Mouse (Mus musculus) midbrain, embryonic 12.5 days (tissue): ENCODE measurements around the gene Dagla. TPM values are rescaled to one million over a fixed set of nuclear protein-coding genes. Genes with fewer than 3 reads are reported as not detected.

ENCODE experiments used
- ATAC-seq: fragments of 200-750 bp; cut with Nextera tagmentation; 2 replicates; pipeline ENCODE4 v1.8.0; 2017; ENCODE audit warnings: low read depth, moderate TSS enrichment, moderate library complexity; ENCODE audit not compliant: low FRiP score
- H3K27ac ChIP-seq: fragments of 300-500 bp; sonication (generic); replicated peaks from 2 replicates; pipeline ENCODE4 v1.5.1; 2016; ENCODE audit warnings: mild to moderate bottlenecking
- H3K27me3 ChIP-seq: fragments of 300-500 bp; sonication (generic); 2 replicates; pipeline ENCODE4 v1.6.1; 2016; ENCODE audit warnings: mild to moderate bottlenecking
- H3K36me3 ChIP-seq: fragments of 300-500 bp; sonication (generic); 2 replicates; pipeline ENCODE4 v1.6.1; 2016
- H3K4me1 ChIP-seq: fragments of 300-500 bp; sonication (generic); 2 replicates; pipeline ENCODE4 v1.6.1; 2016
- H3K4me2 ChIP-seq: fragments of 300-500 bp; sonication (generic); replicated peaks from 2 replicates; pipeline ENCODE4 v1.6.1; 2016; ENCODE audit warnings: mild to moderate bottlenecking, moderate library complexity
- H3K4me3 ChIP-seq: fragments of 300-500 bp; sonication (generic); 2 replicates; pipeline ENCODE4 v1.5.1; 2016; ENCODE audit warnings: mild to moderate bottlenecking
- H3K9ac ChIP-seq: fragments of 300-500 bp; sonication (generic); replicated peaks from 2 replicates; pipeline ENCODE4 v1.6.1; 2016; ENCODE audit warnings: mild to moderate bottlenecking, moderate library complexity
- H3K9me3 ChIP-seq: fragments of 300-500 bp; sonication (generic); 2 replicates; pipeline ENCODE4 v1.6.1; 2016; ENCODE audit warnings: mild to moderate bottlenecking
- WGBS: fragments of 180-500 bp; shearing (Covaris S2); methylation state at CpG from one replicate; pipeline ENCODE4 v1.1.7; 2016; 5-methylcytosine and 5-hydroxymethylcytosine counted together
- polyA plus RNA-seq: library from polyadenylated mRNA; unstranded; fragments of >200 nt; fragmentation: Nextera tagmentation; extraction: Ambion mirVana; gene quantifications from 2 replicates; pipeline ENCODE4 v1.2.1, GENCODE M21; 2016

Gene Dagla
- polyA plus RNA-seq, 1 experiment from 2014 or later, result 4.4 TPM

DNA sequence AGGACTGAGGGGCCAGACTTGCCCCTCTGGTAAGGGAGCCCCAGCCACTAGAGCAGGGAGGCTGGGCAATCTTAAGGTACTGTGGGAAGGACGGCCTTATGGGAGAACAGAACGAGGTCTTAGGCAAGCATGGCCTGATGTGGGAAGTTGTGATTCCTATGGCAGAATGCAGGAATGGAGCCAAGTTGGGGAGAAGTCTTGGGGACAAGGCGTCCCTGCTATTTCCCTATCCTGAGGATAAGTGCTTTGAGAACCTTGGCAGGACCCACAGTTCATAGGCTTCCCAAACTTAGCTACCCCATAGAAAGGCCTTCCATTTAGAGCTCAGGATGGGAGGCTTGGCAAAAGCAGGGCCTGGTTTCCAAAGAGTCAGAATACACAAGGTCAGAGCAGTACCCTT, 95.8 kb downstream of the Dagla start:
- no peak for ATAC-seq
- Histone ChIP-seq H3K36me3 (peaks cover 54% of the 10 kb centered on the region), H3K4me1 (peaks cover 9% of the 10 kb centered on the region; the same call in 1 of the 2 replicates), H3K4me2 (no peak overlapping the region), H3K27ac (no peak overlapping the region), H3K27me3 (no peaks in the 10 kb centered on the region), H3K9me3 (no peaks in the 10 kb centered on the region), H3K4me3 (no peak overlapping the region), H3K9ac (no peak overlapping the region)
- 86% methylated on average over 3 of the region's 3 CpGs for WGBS

DNA sequence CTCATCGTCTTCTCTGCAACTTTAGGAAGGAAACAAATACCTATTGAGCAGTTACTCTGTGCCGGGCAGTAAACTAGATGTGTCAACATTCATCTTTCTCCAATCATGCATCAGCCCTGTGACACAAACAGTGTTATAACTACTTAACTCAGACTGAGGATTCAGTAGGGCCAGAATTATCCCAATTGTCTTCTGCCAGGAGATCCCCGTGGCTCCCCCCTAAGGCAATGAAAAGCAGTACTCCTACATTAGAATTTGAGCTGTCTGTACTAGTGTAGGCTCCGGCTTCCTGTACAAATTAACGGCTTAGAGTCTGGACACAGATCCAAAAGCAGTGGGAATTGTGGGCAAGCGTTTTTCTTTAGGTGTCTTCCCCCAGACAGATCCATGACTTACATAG, 99.6 kb downstream of the Dagla start:
- no peak for ATAC-seq
- 76% methylated on average over 6 of the region's 6 CpGs for WGBS
- H3K4me3 ChIP-seq, result peak overlapping the region; percentile 89
- peak overlapping the region; percentile 93 for H3K4me2 ChIP-seq
- no peak overlapping the region for H3K27ac ChIP-seq
- peaks cover 56% of the 10 kb centered on the region for H3K36me3 ChIP-seq
- no peaks in the 10 kb centered on the region for H3K27me3 ChIP-seq
- no peaks in the 10 kb centered on the region for H3K9me3 ChIP-seq
- no peak overlapping the region for H3K9ac ChIP-seq
- H3K4me1 ChIP-seq, result peaks cover 18% of the 10 kb centered on the region

DNA sequence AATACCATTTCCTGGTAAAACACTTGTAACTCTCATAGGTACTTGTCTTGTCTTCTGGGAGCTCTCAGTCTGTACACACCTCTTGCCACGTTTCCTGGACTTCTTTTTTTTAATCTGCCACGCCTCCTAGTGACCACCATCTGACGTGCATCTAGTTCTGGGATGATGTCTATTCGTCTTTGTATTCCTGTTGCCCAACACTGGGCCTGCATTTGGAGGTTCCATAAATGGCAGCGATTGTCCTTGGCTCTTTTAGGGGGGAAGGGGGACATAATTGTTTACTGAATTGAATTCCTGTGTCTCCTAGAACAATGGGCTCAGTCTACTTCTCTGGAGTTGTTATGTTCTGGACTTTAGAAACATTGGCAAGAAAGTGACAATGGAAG, 100.1 kb downstream of the Dagla start:
- WGBS, result 2% methylated on average over 5 of the region's 5 CpGs
- peak; percentile 42 for ATAC-seq
- Histone ChIP-seq H3K4me1 (peaks cover 18% of the 10 kb centered on the region), H3K4me3 (peak overlapping the region; percentile 89), H3K9me3 (no peaks in the 10 kb centered on the region), H3K27me3 (no peaks in the 10 kb centered on the region), H3K27ac (peak overlapping the region; percentile 76; the same call in 1 of the 2 replicates), H3K36me3 (peaks cover 56% of the 10 kb centered on the region), H3K9ac (peak overlapping the region; percentile 87), H3K4me2 (peak overlapping the region; percentile 93)

DNA sequence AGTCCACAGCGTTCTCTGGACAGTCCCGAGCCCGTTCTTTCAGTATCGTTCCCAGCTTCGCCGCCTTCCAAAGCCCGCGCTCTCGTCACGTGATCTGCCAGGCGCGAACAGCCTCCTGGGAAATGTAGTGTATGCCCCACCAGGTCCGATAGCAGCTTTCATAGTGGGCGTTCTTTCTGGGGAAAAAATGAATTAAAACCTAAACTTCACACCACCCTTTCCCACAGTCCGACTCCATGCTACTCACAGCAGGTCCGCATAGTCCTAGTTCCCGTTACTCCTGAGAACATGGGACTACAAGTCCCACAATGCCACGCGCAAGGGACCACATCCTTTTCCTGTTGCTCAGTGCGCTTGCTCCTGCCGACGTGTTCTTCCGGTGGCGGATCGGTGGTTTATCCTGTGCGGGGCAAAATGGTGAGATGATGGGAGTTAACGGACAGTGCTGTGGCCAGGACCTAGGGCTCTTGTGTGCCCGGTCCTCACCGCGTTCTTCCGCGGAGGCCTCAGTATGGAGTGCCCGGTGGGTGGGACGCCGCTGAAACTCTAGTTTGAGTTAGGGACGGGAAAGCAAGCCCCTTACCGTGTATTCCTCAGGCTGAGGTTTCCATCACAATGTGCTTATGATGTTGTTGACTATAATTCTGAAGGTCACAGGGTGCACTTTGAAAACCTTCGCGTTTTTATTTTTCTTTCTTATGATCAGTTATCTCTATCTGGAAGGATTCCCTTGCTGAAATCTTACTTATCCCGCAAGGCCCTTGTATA, 100.6 kb downstream of the Dagla start, which contains the start of the genes Tmem258 and Fen1:
Gene Tmem258, plus strand, starts transcription at position 167 of the 768 bp plus-strand sequence.
Gene Fen1, minus strand, starts transcription at position 322 of the 768 bp plus-strand sequence.
- peak; percentile 93 for ATAC-seq
- WGBS, result under 1% methylated on average over 40 of the region's 40 CpGs
- peak within 1 kb of the TSS; percentile 89 for H3K4me3 ChIP-seq
- H3K9me3 ChIP-seq, result no peaks in the 10 kb centered on the region
- H3K4me2 ChIP-seq, result peak within 1 kb of the TSS; percentile 93
- H3K36me3 ChIP-seq, result peaks cover 56% of the 10 kb centered on the region
- H3K27me3 ChIP-seq, result no peaks in the 10 kb centered on the region
- H3K27ac ChIP-seq, result peak within 1 kb of the TSS; percentile 76
- H3K9ac ChIP-seq, result peak within 1 kb of the TSS; percentile 87
- peaks cover 18% of the 10 kb centered on the region for H3K4me1 ChIP-seq

DNA sequence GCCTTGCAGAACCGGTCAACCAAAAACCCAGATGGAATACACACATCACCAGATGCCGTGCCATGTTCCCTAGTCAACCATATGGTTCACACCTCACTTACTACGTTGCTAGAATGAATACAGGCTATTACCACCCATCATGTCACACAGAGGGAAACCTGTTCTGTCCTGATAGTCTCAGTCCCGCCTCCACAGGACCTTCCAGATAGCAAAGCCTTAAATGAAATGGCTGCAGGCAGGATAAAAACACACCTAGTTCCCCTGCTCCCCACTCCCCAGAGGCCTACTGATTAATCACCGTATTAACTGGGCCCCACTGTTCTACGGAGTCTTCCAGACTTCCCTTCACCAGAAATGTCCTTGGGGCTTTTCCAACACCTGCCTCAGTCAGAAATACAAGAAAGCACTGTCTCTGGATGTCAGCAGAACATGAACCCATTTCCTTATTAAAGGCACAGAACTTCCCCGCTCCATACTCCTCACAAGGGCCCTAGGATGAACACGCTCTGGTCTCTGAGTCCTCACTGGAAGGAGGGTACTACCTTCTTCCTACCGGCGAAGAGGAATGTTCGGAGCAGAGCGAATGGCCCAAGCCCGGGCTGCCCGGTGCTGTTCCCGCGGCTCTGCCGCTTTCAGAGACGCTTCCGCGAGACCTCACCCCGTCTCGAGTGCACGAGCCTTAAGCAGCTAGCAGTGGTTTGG, 101.4 kb downstream of the Dagla start:
- Histone ChIP-seq H3K4me3 (peak overlapping the region; percentile 89), H3K9me3 (no peaks in the 10 kb centered on the region), H3K27ac (peak overlapping the region; percentile 76), H3K4me1 (peaks cover 18% of the 10 kb centered on the region), H3K36me3 (peaks cover 49% of the 10 kb centered on the region), H3K27me3 (no peaks in the 10 kb centered on the region), H3K9ac (peak overlapping the region; percentile 87), H3K4me2 (peak overlapping the region; percentile 93)
- WGBS, result 4% methylated on average over 23 of the region's 23 CpGs
- 0 out of 2 replicates have a peak, but pooled peaks have one; percentile 2 for ATAC-seq

DNA sequence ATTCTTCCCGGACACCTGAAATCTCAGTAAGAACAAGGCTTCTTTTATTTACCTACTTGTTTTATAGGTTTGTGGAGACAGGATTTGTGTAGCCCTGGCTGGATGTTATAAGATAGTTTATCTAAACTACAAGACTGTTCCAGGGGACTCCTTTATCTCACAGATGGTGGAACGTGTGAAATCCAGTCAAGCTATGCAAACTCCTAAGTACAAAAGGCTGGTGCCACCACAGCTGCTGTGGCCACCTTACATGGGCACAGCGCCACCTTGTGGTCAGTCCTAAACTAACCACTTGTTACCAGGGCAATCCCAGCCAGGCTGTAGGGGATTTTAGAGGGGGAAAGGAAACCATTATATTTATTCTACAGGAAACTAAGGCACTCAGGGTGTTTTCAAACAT, 106.0 kb downstream of the Dagla start:
- H3K4me1 ChIP-seq, result peaks cover 9% of the 10 kb centered on the region
- H3K9ac ChIP-seq, result no peak overlapping the region
- WGBS, result 31% methylated on average over 3 of the region's 3 CpGs
- no peaks in the 10 kb centered on the region for H3K9me3 ChIP-seq
- H3K4me3 ChIP-seq, result no peak overlapping the region
- peak; percentile 34; the same call in 1 of the 2 replicates for ATAC-seq
- no peaks in the 10 kb centered on the region for H3K27me3 ChIP-seq
- H3K4me2 ChIP-seq, result no peak overlapping the region
- H3K36me3 ChIP-seq, result peaks cover 52% of the 10 kb centered on the region
- H3K27ac ChIP-seq, result 0 out of 2 replicates have a peak overlapping the region, but pooled peaks have one; percentile 40

DNA sequence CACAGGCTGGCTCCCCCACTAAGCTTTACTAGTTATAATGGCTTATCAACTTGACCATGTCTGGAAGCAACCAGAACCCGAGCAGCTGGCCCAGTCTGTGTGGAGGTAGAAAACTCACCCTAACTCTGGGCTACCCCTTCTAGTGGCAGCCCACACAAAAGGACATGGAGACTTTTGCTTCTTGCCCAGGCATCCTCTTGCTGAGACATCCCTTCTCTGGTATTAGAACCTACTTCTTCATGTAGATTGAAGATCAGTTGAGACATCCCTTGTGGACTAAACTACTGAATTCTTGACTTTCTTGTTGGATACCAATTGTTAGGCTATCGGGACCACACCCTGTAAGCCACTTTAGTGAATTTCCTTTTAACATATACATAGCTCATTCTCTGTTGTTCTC, 106.4 kb downstream of the Dagla start:
- Histone ChIP-seq H3K4me3 (no peak overlapping the region), H3K4me1 (peaks cover 8% of the 10 kb centered on the region), H3K36me3 (peaks cover 57% of the 10 kb centered on the region), H3K4me2 (no peak overlapping the region), H3K27ac (peak overlapping the region; percentile 40; the same call in 1 of the 2 replicates), H3K9me3 (no peaks in the 10 kb centered on the region), H3K27me3 (no peaks in the 10 kb centered on the region), H3K9ac (no peak overlapping the region)
- WGBS, result 93% methylated on average over 2 of the region's 2 CpGs
- no peak for ATAC-seq

DNA sequence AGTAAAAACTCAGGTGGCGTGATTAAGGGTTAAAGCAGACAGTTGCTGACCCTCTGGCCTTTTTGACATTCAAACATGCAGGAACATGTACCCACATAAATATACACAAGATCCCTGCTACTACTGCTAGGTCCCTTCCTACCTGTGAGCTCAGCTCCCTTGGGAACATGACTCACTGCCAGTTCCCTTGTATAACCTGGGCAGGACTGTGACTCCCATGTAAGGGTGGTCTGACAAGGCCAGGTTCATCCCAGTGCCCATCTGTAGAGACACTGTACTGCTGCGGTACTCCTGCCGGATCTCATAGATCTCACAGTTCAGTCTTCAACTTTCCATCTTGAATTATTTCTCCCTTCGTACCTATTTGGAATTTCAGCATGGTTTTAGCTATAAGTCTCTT, 107.5 kb downstream of the Dagla start:
- no peak overlapping the region for H3K27ac ChIP-seq
- no peak for ATAC-seq

More for the DNA sequence above, 107.5 kb downstream of the Dagla start:
- WGBS, result 91% methylated on average over 4 of the region's 4 CpGs
- no peak overlapping the region for H3K4me2 ChIP-seq
- no peak overlapping the region for H3K4me3 ChIP-seq
- H3K27me3 ChIP-seq, result no peaks in the 10 kb centered on the region
- H3K9ac ChIP-seq, result no peak overlapping the region
- H3K4me1 ChIP-seq, result no peaks in the 10 kb centered on the region
- peaks cover 68% of the 10 kb centered on the region for H3K36me3 ChIP-seq
- H3K9me3 ChIP-seq, result no peaks in the 10 kb centered on the region

Other genes with a start within 250 kb of the Dagla start
- gene Fads2, start 203.1 kb downstream of the Dagla start, polyA plus RNA-seq, result 220 and 225 TPM in 2 replicates
- gene Fads1, start 122.0 kb downstream of the Dagla start, polyA plus RNA-seq, result 192 and 201 TPM in 2 replicates
- gene Tmem258, start 100.9 kb downstream of the Dagla start, polyA plus RNA-seq, result 298 and 313 TPM in 2 replicates
- gene Fen1, start 100.7 kb downstream of the Dagla start, polyA plus RNA-seq, result 95.9 and 98.9 TPM in 2 replicates
- gene Myrf, start 64.1 kb downstream of the Dagla start, polyA plus RNA-seq, result 1.1 and 1.5 TPM in 2 replicates
- 3.9 and 4.4 TPM in 2 replicates for gene Syt7, start 84.2 kb upstream of the Dagla start, polyA plus RNA-seq
- 0.36 and 1.2 TPM in 2 replicates for gene Lrrc10b, start 152.6 kb upstream of the Dagla start, polyA plus RNA-seq
- 0.27 and 1.1 TPM in 2 replicates for gene Ppp1r32, start 178.1 kb upstream of the Dagla start, polyA plus RNA-seq
- gene Cpsf7, start 220.4 kb upstream of the Dagla start, polyA plus RNA-seq, result 61.8 and 67.6 TPM in 2 replicates
- 54.8 and 54.9 TPM in 2 replicates for gene Sdhaf2, start 221.3 kb upstream of the Dagla start, polyA plus RNA-seq